Mouse (Mus musculus) olfactory bulb, adult 2 months (tissue): ENCODE measurements around the gene Atg4c.

Experiments
- CTCF ChIP-seq: fragments of 200-500 bp; IDR thresholded peaks from 2 replicates; pipeline ENCODE4 v1.5.1; 2012; ENCODE audit warnings: low read depth, mild to moderate bottlenecking, low read length, moderate library complexity; ENCODE audit not compliant: insufficient read depth
- POLR2A ChIP-seq: fragments of 200-500 bp; IDR thresholded peaks from 2 replicates; pipeline ENCODE4 v1.6.1; 2012; ENCODE audit warnings: mild to moderate bottlenecking, low read depth, low read length, moderate library complexity; ENCODE audit not compliant: insufficient read depth

DNA sequence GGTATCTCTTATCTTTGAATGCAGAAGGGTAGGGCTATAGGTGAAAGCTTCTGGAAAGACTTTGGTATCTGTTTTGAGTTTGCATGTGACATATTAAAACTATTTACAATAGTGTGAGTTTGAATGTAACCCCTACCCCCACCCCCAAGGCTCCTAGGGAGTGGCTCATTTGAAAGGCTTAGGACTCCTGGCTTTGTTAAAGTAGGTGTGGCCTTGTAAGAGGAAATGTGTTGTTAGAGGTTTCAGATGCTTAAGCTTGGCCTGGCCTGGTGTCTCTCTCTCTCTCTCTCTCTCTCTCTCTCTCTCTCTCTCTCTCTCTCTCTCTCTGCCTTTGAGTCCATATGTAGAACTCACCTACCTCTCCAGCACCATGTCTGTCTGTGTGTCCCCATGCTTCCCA, 5.0 kb downstream of the Atg4c start:
- TF ChIP-seq CTCF, result no peak
- TF ChIP-seq POLR2A, result no peak
